Comparison of ENCODE assay signal across 17 mouse cellular contexts in genomic region chr14:121352744-121353143, GRCm38 (mm10).
"Had no signal": no experiment of that assay in that cellular context is flagged by ENCODE, and none has a peak within 500 bp of the region (broad histone marks: within the 10 kb centered on the region; RNA-seq: fewer than 3 reads in every experiment).

No protein-coding gene starts in this region.

- H3K4me3 ChIP-seq: kidney, embryonic 15.5 days; neural tube, embryonic 12.5 days; neural tube, embryonic 15.5 days had no signal

- H3K27me3 ChIP-seq: kidney, embryonic 15.5 days; neural tube, embryonic 12.5 days; neural tube, embryonic 15.5 days had no signal

- ATAC-seq: intestine, postnatal 0 days had no signal

- H3K9me3 ChIP-seq: kidney, embryonic 15.5 days; neural tube, embryonic 12.5 days; neural tube, embryonic 15.5 days had no signal

- H3K36me3 ChIP-seq: kidney, embryonic 15.5 days; neural tube, embryonic 12.5 days; neural tube, embryonic 15.5 days had no signal

- H3K27ac ChIP-seq: neural tube, embryonic 12.5 days; neural tube, embryonic 15.5 days had no signal

- H3K9ac ChIP-seq: kidney, embryonic 15.5 days; neural tube, embryonic 12.5 days; neural tube, embryonic 15.5 days had no signal

- DNase-seq: kidney, adult 8-10 months; kidney, postnatal 10 days; kidney, postnatal 4 days; lung, adult 2 months; lung, postnatal 14 days; lung, postnatal 4 days; midbrain, embryonic 14.5 days; right cerebral cortex, adult 18-20 months; right cerebral cortex, postnatal 25 days; spleen, adult 18-20 months; thymus, adult 18-20 months; thymus, postnatal 36 days had no signal

- H3K4me2 ChIP-seq: kidney, embryonic 15.5 days; midbrain, embryonic 11.5 days; neural tube, embryonic 12.5 days; neural tube, embryonic 15.5 days had no signal
